Mouse (Mus musculus) adipocyte (in vitro differentiated cells): Measurements from ENCODE around the gene Kri1.
"Not testable (repeated sequence)": the region's sequence is repeated elsewhere in the genome, so short reads cannot be mapped to it uniquely, and the experiment has no call there.

Source experiments
- DNase-seq: peaks from one replicate; pipeline ENCODE4 v3.0.0-alpha.2; 2016; ENCODE audit warnings: low spot score

Gene Kri1

GRCm38 (mm10) chr9:21287571-21288402 lies at the start of gene Kri1:
Gene Kri1, minus strand, starts transcription at chr9:21287969.
- DNase-seq: peak; percentile 98

GRCm38 (mm10) chr9:21336491-21336890 lies 48.7 kb upstream of the Kri1 start:
- peak; percentile 26 for DNase-seq

- peak; percentile 43 for DNase-seq
Observed at GRCm38 (mm10) chr9:21335391-21335790, 47.6 kb upstream of the Kri1 start.

GRCm38 (mm10) chr9:21334747-21335146 lies 47.0 kb upstream of the Kri1 start:
- no peak for DNase-seq

GRCm38 (mm10) chr9:21333523-21333922 lies 45.8 kb upstream of the Kri1 start:
- no peak for DNase-seq

GRCm38 (mm10) chr9:21332161-21333061 lies 44.6 kb upstream of the Kri1 start:
- DNase-seq: no peak

GRCm38 (mm10) chr9:21331365-21332140 lies 43.8 kb upstream of the Kri1 start:
- no peak for DNase-seq

- DNase-seq: no peak
Observed at GRCm38 (mm10) chr9:21329699-21330289, 42.0 kb upstream of the Kri1 start.

GRCm38 (mm10) chr9:21329041-21329440 lies 41.3 kb upstream of the Kri1 start:
- peak; percentile 36 for DNase-seq

- DNase-seq: no peak
Observed at GRCm38 (mm10) chr9:21328041-21328440, 40.3 kb upstream of the Kri1 start.

- DNase-seq: no peak
Observed at GRCm38 (mm10) chr9:21327569-21327968, 39.8 kb upstream of the Kri1 start.

GRCm38 (mm10) chr9:21324269-21324668 lies 36.5 kb upstream of the Kri1 start:
- DNase-seq: no peak

- not testable (repeated sequence) for DNase-seq
Observed at GRCm38 (mm10) chr9:21322917-21323297, 35.1 kb upstream of the Kri1 start.

- no peak for DNase-seq
Observed at GRCm38 (mm10) chr9:21322211-21322916, 34.6 kb upstream of the Kri1 start.

GRCm38 (mm10) chr9:21321513-21321835 lies 33.7 kb upstream of the Kri1 start:
- DNase-seq: peak; percentile 45

GRCm38 (mm10) chr9:21320619-21321512 lies 33.1 kb upstream of the Kri1 start, which contains the start of gene Slc44a2:
Gene Slc44a2, plus strand, starts transcription at chr9:21320698.
- peak; percentile 80 for DNase-seq

- no peak for DNase-seq
Observed at GRCm38 (mm10) chr9:21320280-21320618, 32.5 kb upstream of the Kri1 start.

- DNase-seq: no peak
Observed at GRCm38 (mm10) chr9:21319503-21319902, 31.7 kb upstream of the Kri1 start.

GRCm38 (mm10) chr9:21318792-21319191 lies 31.0 kb upstream of the Kri1 start:
- no peak for DNase-seq

- no peak for DNase-seq
Observed at GRCm38 (mm10) chr9:21316696-21317095, 28.9 kb upstream of the Kri1 start.
